Mouse (Mus musculus) liver, embryonic 14.5 days (tissue): ENCODE data around the gene Itpripl1.

Experiments
- CTCF ChIP-seq: IDR thresholded peaks from 2 replicates; pipeline ENCODE4 v1.5.1; 2016; ENCODE audit warnings: antibody characterized with exemption, low read depth, control low read depth
- EP300 ChIP-seq: IDR thresholded peaks from 2 replicates; pipeline ENCODE4 v1.6.1; 2016; ENCODE audit warnings: antibody characterized with exemption, low read depth

- TF ChIP-seq CTCF (no peak), EP300 (no peak)
These were observed 22.4 kb upstream of the Itpripl1 start for GRCm38 (mm10) chr2:127165675-127166074.
